Mouse (Mus musculus) hindbrain, postnatal 0 days (tissue): ENCODE data around the gene Sp7. TPM values are rescaled to one million over a fixed set of nuclear protein-coding genes. Genes with fewer than 3 reads are reported as not detected.

ENCODE experiments used
- ATAC-seq: fragments of 200-750 bp; cut with Nextera tagmentation; 2 replicates; pipeline ENCODE4 v1.8.0; 2017; ENCODE audit warnings: mild to moderate bottlenecking, moderate TSS enrichment, moderate library complexity
- DNase-seq: peaks from one replicate; pipeline ENCODE4 v3.0.0-alpha.2; 2015; ENCODE audit warnings: low spot score
- H3K27ac ChIP-seq: fragments of 300-500 bp; sonication (generic); 2 replicates; pipeline ENCODE4 v1.5.1; 2014; ENCODE audit warnings: mild to moderate bottlenecking
- H3K27me3 ChIP-seq: fragments of 300-500 bp; sonication (generic); 2 replicates; pipeline ENCODE4 v1.6.1; 2014; ENCODE audit warnings: low read length, mixed read lengths; ENCODE audit not compliant: insufficient read depth
- H3K36me3 ChIP-seq: fragments of 300-500 bp; sonication (generic); 2 replicates; pipeline ENCODE4 v1.6.1; 2014; ENCODE audit warnings: low read length, mixed read lengths; ENCODE audit not compliant: insufficient read depth
- H3K4me1 ChIP-seq: fragments of 300-500 bp; sonication (generic); 2 replicates; pipeline ENCODE4 v1.6.1; 2014; ENCODE audit warnings: antibody characterized with exemption, low read length, mixed read lengths; ENCODE audit not compliant: insufficient read depth
- H3K4me2 ChIP-seq: fragments of 300-500 bp; sonication (generic); 2 replicates; pipeline ENCODE4 v1.6.1; 2014; ENCODE audit warnings: low read depth, mild to moderate bottlenecking, low read length, moderate library complexity, mixed read lengths
- H3K4me3 ChIP-seq: fragments of 300-500 bp; sonication (generic); 2 replicates; pipeline ENCODE4 v1.5.1; 2014; ENCODE audit warnings: low read length
- H3K9ac ChIP-seq: fragments of 300-500 bp; sonication (generic); replicated peaks from 2 replicates; pipeline ENCODE4 v1.6.1; 2014; ENCODE audit warnings: mild to moderate bottlenecking, low read length, moderate library complexity, mixed read lengths
- H3K9me3 ChIP-seq: fragments of 300-500 bp; sonication (generic); 2 replicates; pipeline ENCODE4 v1.6.1; 2016; ENCODE audit warnings: low read length, mixed read lengths
- CTCF ChIP-seq: IDR thresholded peaks from 2 replicates; pipeline ENCODE4 v1.5.1; 2016; ENCODE audit warnings: antibody characterized with exemption, control low read depth, low read depth
- WGBS: fragments of 180-500 bp; shearing (Covaris S2); extraction: QIAGEN DNeasy Blood & Tissue Kit; methylation state at CpG from one replicate; pipeline ENCODE4 v1.1.7; 2014; 5-methylcytosine and 5-hydroxymethylcytosine counted together
- polyA plus RNA-seq: library from polyadenylated mRNA; unstranded; fragments of >200 nt; fragmentation: Nextera tagmentation; extraction: Ambion mirVana; gene quantifications from 2 replicates; pipeline ENCODE4 v1.2.1, GENCODE M21; 2015
- total RNA-seq: library from RNA; depleted of rRNA; stranded (reverse); fragments of >200 nt; gene quantifications from 2 replicates; pipeline ENCODE4 v1.2.3, GENCODE M21; 2014

The Sp7 gene
- total and polyA plus RNA-seq, 2 experiments from 2014 or later, result 0.31 to 0.38 TPM

- Histone ChIP-seq H3K27me3 (peaks cover 22% of the 10 kb centered on the region), H3K27ac (no peak overlapping the region), H3K9ac (no peak overlapping the region), H3K4me2 (peak overlapping the region; percentile 97; the same call in 1 of the 2 replicates), H3K4me1 (peaks cover 8% of the 10 kb centered on the region), H3K4me3 (no peak overlapping the region), H3K9me3 (no peaks in the 10 kb centered on the region), H3K36me3 (no peaks in the 10 kb centered on the region)
- ATAC-seq (no peak), DNase-seq (no peak)
- no peak for TF ChIP-seq CTCF
- WGBS, result 42% methylated on average over 16 of the region's 16 CpGs
Observed at GRCm38 (mm10) chr15:102356501-102357325, 10.3 kb downstream of the Sp7 start.

- H3K4me3 ChIP-seq, result peak overlapping the region; percentile 50
- no peaks in the 10 kb centered on the region for H3K9me3 ChIP-seq
- H3K4me2 ChIP-seq, result peak overlapping the region; percentile 97
- peak; percentile 34 for DNase-seq
- WGBS, result 2% methylated on average over 38 of the region's 38 CpGs
- peaks cover 8% of the 10 kb centered on the region for H3K4me1 ChIP-seq
- peak overlapping the region; percentile 57 for H3K9ac ChIP-seq
- TF ChIP-seq CTCF, result no peak
- H3K27ac ChIP-seq, result peak overlapping the region; percentile 77
- ATAC-seq, result peak; percentile 61
- no peaks in the 10 kb centered on the region for H3K36me3 ChIP-seq
- H3K27me3 ChIP-seq, result peaks cover 22% of the 10 kb centered on the region
Observed at GRCm38 (mm10) chr15:102355871-102356441, 11.0 kb downstream of the Sp7 start.

GRCm38 (mm10) chr15:102355134-102355870 is 11.7 kb downstream of the Sp7 start:
- under 1% methylated on average over 47 of the region's 49 CpGs for WGBS
- Histone ChIP-seq H3K36me3 (no peaks in the 10 kb centered on the region), H3K4me3 (peak overlapping the region; percentile 50), H3K4me1 (peaks cover 8% of the 10 kb centered on the region), H3K27ac (peak overlapping the region; percentile 77), H3K9me3 (no peaks in the 10 kb centered on the region), H3K9ac (peak overlapping the region; percentile 57), H3K27me3 (peaks cover 22% of the 10 kb centered on the region), H3K4me2 (peak overlapping the region; percentile 97)
- ATAC-seq (peak; percentile 56; the same call in 1 of the 2 replicates), DNase-seq (peak; percentile 65)
- TF ChIP-seq CTCF, result peak; percentile 56

- 84% methylated on average over 2 of the region's 2 CpGs for WGBS
- no peak for ATAC-seq
- peak; percentile 9; the same call in 1 of the 2 replicates for TF ChIP-seq CTCF
Observed at GRCm38 (mm10) chr15:102353986-102354385, 13.0 kb downstream of the Sp7 start.

GRCm38 (mm10) chr15:102352177-102352576 is 14.8 kb downstream of the Sp7 start:
- WGBS, result 67% methylated on average over 2 of the region's 2 CpGs
- ATAC-seq, result no peak
- no peaks in the 10 kb centered on the region for H3K36me3 ChIP-seq
- H3K27me3 ChIP-seq, result peaks cover 6% of the 10 kb centered on the region; the same call in 1 of the 2 replicates
- H3K27ac ChIP-seq, result no peak overlapping the region
- peak; percentile 15; the same call in 1 of the 2 replicates for TF ChIP-seq CTCF
- no peak overlapping the region for H3K4me3 ChIP-seq
- no peak overlapping the region for H3K9ac ChIP-seq
- no peak overlapping the region for H3K4me2 ChIP-seq
- no peaks in the 10 kb centered on the region for H3K9me3 ChIP-seq
- DNase-seq, result no peak
- peaks cover 5% of the 10 kb centered on the region for H3K4me1 ChIP-seq

More at GRCm38 (mm10) chr15:102353986-102354385, 13.0 kb downstream of the Sp7 start:
- no peak overlapping the region for H3K4me2 ChIP-seq
- no peak overlapping the region for H3K9ac ChIP-seq
- no peak overlapping the region for H3K4me3 ChIP-seq
- peaks cover 13% of the 10 kb centered on the region for H3K4me1 ChIP-seq
- H3K36me3 ChIP-seq, result no peaks in the 10 kb centered on the region
- no peak for DNase-seq
- H3K9me3 ChIP-seq, result no peaks in the 10 kb centered on the region
- H3K27ac ChIP-seq, result no peak overlapping the region
- H3K27me3 ChIP-seq, result peaks cover 22% of the 10 kb centered on the region

- Histone ChIP-seq H3K27me3 (no peaks in the 10 kb centered on the region), H3K9ac (peak overlapping the region; percentile 58), H3K4me1 (peaks cover 5% of the 10 kb centered on the region), H3K27ac (peak overlapping the region; percentile 66; the same call in 1 of the 2 replicates), H3K9me3 (no peaks in the 10 kb centered on the region), H3K4me3 (peak overlapping the region; percentile 54), H3K36me3 (no peaks in the 10 kb centered on the region), H3K4me2 (peak overlapping the region; percentile 83)
- peak; percentile 51 for ATAC-seq
- DNase-seq, result no peak
- no peak for TF ChIP-seq CTCF
- 12% methylated on average over 11 of the region's 11 CpGs for WGBS
Observed at GRCm38 (mm10) chr15:102350942-102351291, 16.1 kb downstream of the Sp7 start.
